Mouse (Mus musculus) ES-E14 (cell line): ENCODE data around the gene Coq3.

Experiments
- MAFK ChIP-seq: IDR thresholded peaks from 2 replicates; pipeline ENCODE4 v1.6.1; 2014; ENCODE audit warnings: mild to moderate bottlenecking, low read depth, low read length, inconsistent platforms; ENCODE audit not compliant: insufficient read depth
- ZC3H11A ChIP-seq: IDR thresholded peaks from 2 replicates; pipeline ENCODE4 v1.6.1; 2012; ENCODE audit warnings: low read depth, mild to moderate bottlenecking, inconsistent platforms, low read length, borderline replicate concordance
- ZNF384 ChIP-seq: IDR thresholded peaks from 2 replicates; pipeline ENCODE4 v1.6.1; 2012; ENCODE audit warnings: low read depth, low read length, inconsistent platforms

GRCm38 (mm10) chr4:21937890-21938289 is 58.4 kb downstream of the Coq3 start:
- TF ChIP-seq ZC3H11A (no peak), ZNF384 (no peak), MAFK (no peak)
